Mouse (Mus musculus) olfactory bulb, adult 2 months (tissue): ENCODE measurements around the gene Cdk5.

Source experiments
- CTCF ChIP-seq: fragments of 200-500 bp; IDR thresholded peaks from 2 replicates; pipeline ENCODE4 v1.5.1; 2012; ENCODE audit warnings: low read depth, mild to moderate bottlenecking, low read length, moderate library complexity; ENCODE audit not compliant: insufficient read depth
- POLR2A ChIP-seq: fragments of 200-500 bp; IDR thresholded peaks from 2 replicates; pipeline ENCODE4 v1.6.1; 2012; ENCODE audit warnings: mild to moderate bottlenecking, low read depth, low read length, moderate library complexity; ENCODE audit not compliant: insufficient read depth

GRCm38 (mm10) chr5:24387264-24388241 lies 35.8 kb downstream of the Cdk5 start:
- TF ChIP-seq CTCF: no peak
- no peak for TF ChIP-seq POLR2A
